In genomic region chr9:59658146-59658545, GRCm38 (mm10) we compare ENCODE assay signal across 8 mouse cellular contexts. TPM values are rescaled to one million over a fixed set of nuclear protein-coding genes. Genes with fewer than 3 reads are reported as not detected.
DNase-seq lines count a peak whose midpoint lies in the region; ATAC-seq and TF ChIP-seq lines count a peak whose summit lies in the region.

No protein-coding gene starts in this region.

- TF ChIP-seq CTCF in testis, adult 2 months (IDR thresholded peaks at IDR 0.05; ENCODE audit: control insufficient read depth, insufficient read depth, insufficient replicate concordance, low read depth, low read length), result no peak
- TF ChIP-seq CTCF in embryonic fibroblast, embryonic 13.5 days (IDR thresholded peaks at IDR 0.05; ENCODE audit: borderline replicate concordance, insufficient read depth, low read length), result no peak

- peak overlapping the region; percentile 100 for H3K4me3 ChIP-seq in testis, adult 2 months (ENCODE audit: control insufficient read depth, low read depth, low read length)
- H3K4me3 ChIP-seq in embryonic fibroblast, embryonic 13.5 days (ENCODE audit: insufficient read depth, low read length), result peak overlapping the region; percentile 94
- H3K4me3 ChIP-seq in limb, embryonic 11.5 days (ENCODE audit: low read depth, low read length), result peak overlapping the region; percentile 74
- peak overlapping the region; percentile 93 for H3K4me3 ChIP-seq in stomach, embryonic 16.5 days (replicated peaks; ENCODE audit: low read length)

- H3K27ac ChIP-seq in testis, adult 2 months (ENCODE audit: control insufficient read depth, insufficient read depth, low read depth, low read length), result no peak overlapping the region; the same call in 1 of the 2 replicates
- H3K27ac ChIP-seq in embryonic fibroblast, embryonic 13.5 days (ENCODE audit: insufficient read depth, low read length), result peak overlapping the region; percentile 71
- peak overlapping the region; percentile 90; the same call in 1 of the 2 replicates for H3K27ac ChIP-seq in limb, embryonic 11.5 days (replicated peaks; ENCODE audit: low read depth, low read length)
- H3K27ac ChIP-seq in stomach, embryonic 16.5 days (ENCODE audit: low read length), result peak overlapping the region; percentile 96

- H3K4me1 ChIP-seq in testis, adult 2 months (ENCODE audit: control insufficient read depth, insufficient read depth, low read length), result peaks cover 26% of the 10 kb centered on the region
- peaks cover 16% of the 10 kb centered on the region for H3K4me1 ChIP-seq in embryonic fibroblast, embryonic 13.5 days (ENCODE audit: control insufficient read depth, insufficient read depth, low read length)
- H3K4me1 ChIP-seq in limb, embryonic 11.5 days (ENCODE audit: control insufficient read depth, insufficient read depth, low read length), result peaks cover 16% of the 10 kb centered on the region
- peaks cover 41% of the 10 kb centered on the region for H3K4me1 ChIP-seq in stomach, embryonic 16.5 days (ENCODE audit: control insufficient read depth, insufficient read depth, low read length)

- peak overlapping the region; percentile 85 for H3K4me2 ChIP-seq in limb, embryonic 11.5 days (ENCODE audit: low read depth, severe bottlenecking)
- peak overlapping the region; percentile 57 for H3K4me2 ChIP-seq in stomach, embryonic 16.5 days (ENCODE audit: low read depth, low read length)

- no peaks in the 10 kb centered on the region for H3K27me3 ChIP-seq in testis, adult 2 months (ENCODE audit: control insufficient read depth, insufficient read depth, low read length)
- H3K27me3 ChIP-seq in limb, embryonic 11.5 days (ENCODE audit: control insufficient read depth, insufficient read depth, low read length), result no peaks in the 10 kb centered on the region
- H3K27me3 ChIP-seq in stomach, embryonic 16.5 days (ENCODE audit: control insufficient read depth, insufficient read depth, low read length), result no peaks in the 10 kb centered on the region

- H3K36me3 ChIP-seq in testis, adult 2 months (ENCODE audit: control insufficient read depth, insufficient read depth, low read length), result no peaks in the 10 kb centered on the region
- H3K36me3 ChIP-seq in limb, embryonic 11.5 days (ENCODE audit: control insufficient read depth, insufficient read depth, low read length), result peaks cover 8% of the 10 kb centered on the region
- H3K36me3 ChIP-seq in stomach, embryonic 16.5 days (ENCODE audit: control insufficient read depth, insufficient read depth, low read length), result no peaks in the 10 kb centered on the region

- ATAC-seq in limb, embryonic 11.5 days (ENCODE audit: insufficient number of reproducible peaks, low FRiP score, low TSS enrichment, low read depth), result no peak
- no peak for ATAC-seq in stomach, embryonic 16.5 days (ENCODE audit: insufficient read depth, low FRiP score)

- 9% methylated on average over 4 of the region's 4 CpGs for WGBS in limb, embryonic 11.5 days
- 11% methylated on average over 4 of the region's 4 CpGs for WGBS in stomach, embryonic 16.5 days

- no peaks in the 10 kb centered on the region for H3K9me3 ChIP-seq in limb, embryonic 11.5 days (ENCODE audit: control insufficient read depth, low read length)
- no peaks in the 10 kb centered on the region for H3K9me3 ChIP-seq in stomach, embryonic 16.5 days (replicated peaks; ENCODE audit: control insufficient read depth, low read length)

- no peak for DNase-seq in testis, postnatal 10 days (ENCODE audit: low spot score)
- peak; percentile 38 for DNase-seq in limb, embryonic 11.5 days (ENCODE audit: low spot score)
- no peak for DNase-seq in yolk sac, embryonic 10.5 days (ENCODE audit: low spot score)
- DNase-seq in layer of hippocampus, postnatal 10 days (ENCODE audit: low spot score in 2 of 2), result no peak
- no peak for DNase-seq in kidney, adult 18-20 months

- peak overlapping the region; percentile 92 for H3K9ac ChIP-seq in limb, embryonic 11.5 days (ENCODE audit: low read length)
- peak overlapping the region; percentile 87 for H3K9ac ChIP-seq in stomach, embryonic 16.5 days (ENCODE audit: low read length)

- no peak for TF ChIP-seq POLR2A in testis, adult 2 months (IDR thresholded peaks at IDR 0.05; ENCODE audit: control insufficient read depth, low read depth, low read length)
- peak; percentile 29; the same call in 1 of the 2 replicates for TF ChIP-seq POLR2A in embryonic fibroblast, embryonic 13.5 days (IDR thresholded peaks at IDR 0.05; ENCODE audit: low read depth, low read length)

RNA-seq across cellular contexts. Expression of gene Pkm, which starts 2.0 kb away (rescaled TPM):
- 491 and 510 TPM in 2 replicates for polyA plus RNA-seq in testis, adult 2 months (2012; rRNA removed)
- 1,030 and 1,261 TPM in 2 replicates for polyA plus RNA-seq in embryonic fibroblast, embryonic 13.5 days (2011; ENCODE audit: insufficient read length, low read depth, missing spikeins)
- polyA plus RNA-seq in limb, embryonic 11.5 days (2014; fragmentation: Nextera tagmentation; extraction: Ambion mirVana), result 1,975 and 1,999 TPM in 2 replicates
- 1,032 and 1,108 TPM in 2 replicates for polyA plus RNA-seq in stomach, embryonic 16.5 days (2015; fragmentation: Nextera tagmentation; extraction: Ambion mirVana)
- total RNA-seq in layer of hippocampus, postnatal 10 days (2021), result 100 to 1,000 TPM; 761 to 808 TPM

RNA-seq across cellular contexts. Expression of gene Gramd2, which starts 21.8 kb away (rescaled TPM):
- polyA plus RNA-seq in testis, adult 2 months (2012; rRNA removed), result 14.5 and 17.9 TPM in 2 replicates
- 0.53 and 0.67 TPM in 2 replicates for polyA plus RNA-seq in embryonic fibroblast, embryonic 13.5 days (2011; ENCODE audit: insufficient read length, low read depth, missing spikeins)
- polyA plus RNA-seq in limb, embryonic 11.5 days (2014; fragmentation: Nextera tagmentation; extraction: Ambion mirVana), result 0.20 and 0.27 TPM in 2 replicates
- polyA plus RNA-seq in stomach, embryonic 16.5 days (2015; fragmentation: Nextera tagmentation; extraction: Ambion mirVana), result 2.2 and 3.6 TPM in 2 replicates
- 10 to 100 TPM; 12.8 to 14.7 TPM for total RNA-seq in layer of hippocampus, postnatal 10 days (2021)

RNA-seq across cellular contexts. Expression of gene Parp6, which starts 41.1 kb away (rescaled TPM):
- 34.5 and 35.6 TPM in 2 replicates for polyA plus RNA-seq in testis, adult 2 months (2012; rRNA removed)
- polyA plus RNA-seq in embryonic fibroblast, embryonic 13.5 days (2011; ENCODE audit: insufficient read length, low read depth, missing spikeins), result 30.5 and 32.4 TPM in 2 replicates
- 28.2 and 29.7 TPM in 2 replicates for polyA plus RNA-seq in limb, embryonic 11.5 days (2014; fragmentation: Nextera tagmentation; extraction: Ambion mirVana)
- 28.2 and 31.1 TPM in 2 replicates for polyA plus RNA-seq in stomach, embryonic 16.5 days (2015; fragmentation: Nextera tagmentation; extraction: Ambion mirVana)
- total RNA-seq in layer of hippocampus, postnatal 10 days (2021), result 100 to 1,000 TPM; 177 to 180 TPM
